Comparison of ENCODE assay signal across 36 mouse cellular contexts in genomic region chr7:19632720-19633119, GRCm38 (mm10). TPM values are rescaled to one million over a fixed set of nuclear protein-coding genes. Genes with fewer than 3 reads are reported as not detected.
DNase-seq lines count a peak whose midpoint lies in the region; ATAC-seq lines count a peak whose summit lies in the region.
"Had no signal": no experiment of that assay in that cellular context is flagged by ENCODE, and none has a peak within 500 bp of the region (broad histone marks: within the 10 kb centered on the region; RNA-seq: fewer than 3 reads in every experiment).

No protein-coding gene starts in this region.

- H3K4me3 ChIP-seq in megakaryocyte, embryonic 14.5 days (replicated peaks), result peak overlapping the region; percentile 25
- H3K4me3 ChIP-seq in liver, embryonic 15.5 days (replicated peaks), result no peak overlapping the region
- H3K4me3 ChIP-seq: heart, embryonic 15.5 days; intestine, embryonic 15.5 days; midbrain, embryonic 10.5 days; myocyte; neural tube, embryonic 12.5 days had no signal

- ATAC-seq in megakaryocyte, adult 5-6 weeks (ENCODE audit: poor library complexity, severe bottlenecking), result no peak
- ATAC-seq in liver, embryonic 15.5 days (ENCODE audit: insufficient read depth), result peak; percentile 61
- ATAC-seq: forebrain, embryonic 16.5 days; hindbrain, postnatal 0 days; intestine, embryonic 15.5 days had no signal

- peak overlapping the region; percentile 8; the same call in 1 of the 2 replicates for H3K9ac ChIP-seq in liver, embryonic 15.5 days
- H3K9ac ChIP-seq: heart, embryonic 15.5 days; intestine, embryonic 15.5 days; neural tube, embryonic 12.5 days had no signal

- peak overlapping the region; percentile 45 for H3K4me2 ChIP-seq in liver, embryonic 15.5 days
- H3K4me2 ChIP-seq: heart, embryonic 15.5 days; intestine, embryonic 15.5 days; neural tube, embryonic 12.5 days had no signal

- H3K36me3 ChIP-seq in megakaryocyte, embryonic 14.5 days (replicated peaks; ENCODE audit: low read length), result peaks cover 63% of the 10 kb centered on the region
- H3K36me3 ChIP-seq in liver, embryonic 15.5 days (replicated peaks), result peaks cover 60% of the 10 kb centered on the region

- no peaks in the 10 kb centered on the region for H3K27me3 ChIP-seq in megakaryocyte, embryonic 14.5 days (replicated peaks)
- no peaks in the 10 kb centered on the region for H3K27me3 ChIP-seq in liver, embryonic 15.5 days
- H3K27me3 ChIP-seq: heart, embryonic 15.5 days; intestine, embryonic 15.5 days; neural tube, embryonic 12.5 days had no signal

- DNase-seq in liver, result peak; percentile 55
- no peak for DNase-seq in T-cell, adult 2 months (ENCODE audit: low spot score)
- no peak for DNase-seq in thymus, postnatal 0 days (ENCODE audit: low spot score)
- no peak for DNase-seq in right cerebral cortex, adult 2 months (ENCODE audit: low spot score in 2 of 2)
- DNase-seq in retina, postnatal 1 day, result no peak
- DNase-seq: adrenal gland, adult 2 months; adrenal gland, postnatal 36 days; cerebellum, adult 8-10 months; cerebellum, postnatal 25 days; gastrocnemius, postnatal 10 days; kidney, adult 8-10 months; layer of hippocampus, adult 9-11 months; lung, postnatal 36 days had no signal

- peak overlapping the region; percentile 75 for H3K27ac ChIP-seq in liver, embryonic 15.5 days (replicated peaks)
- H3K27ac ChIP-seq: heart, embryonic 15.5 days; hindbrain, postnatal 0 days; intestine, embryonic 15.5 days; kidney, postnatal 0 days; midbrain, embryonic 10.5 days; neural tube, embryonic 12.5 days had no signal

- peaks cover 71% of the 10 kb centered on the region for H3K4me1 ChIP-seq in megakaryocyte, embryonic 14.5 days
- H3K4me1 ChIP-seq in liver, embryonic 15.5 days (replicated peaks), result peaks cover 52% of the 10 kb centered on the region
- H3K4me1 ChIP-seq: intestine, embryonic 15.5 days; neural tube, embryonic 12.5 days had no signal

- H3K9me3 ChIP-seq in megakaryocyte, embryonic 14.5 days, result no peaks in the 10 kb centered on the region
- H3K9me3 ChIP-seq in liver, embryonic 15.5 days (replicated peaks), result no peaks in the 10 kb centered on the region
- H3K9me3 ChIP-seq: G1E; heart, embryonic 15.5 days; intestine, embryonic 15.5 days; midbrain, embryonic 10.5 days; neural tube, embryonic 12.5 days had no signal

RNA-seq across cellular contexts. Expression of gene Relb, which starts 3.5 kb away (rescaled TPM):
- 14.8 and 22.5 TPM in 2 replicates for polyA plus RNA-seq in megakaryocyte, embryonic 14.5 days (2012; ENCODE audit: insufficient read depth, low replicate concordance)
- 8.3 and 8.6 TPM in 2 replicates for total RNA-seq in megakaryocyte, adult 5-6 weeks (2015)
- 9.3 and 10.3 TPM in 2 replicates for total RNA-seq in megakaryocyte, adult 5-6 weeks (2017)
- polyA plus RNA-seq in liver, embryonic 15.5 days (2015; fragmentation: Nextera tagmentation; extraction: Ambion mirVana), result 1.7 TPM in 2 replicates
- polyA plus RNA-seq in thymus, postnatal 0 days (2015; fragmentation: Nextera tagmentation; extraction: Ambion mirVana), result 37.2 and 38.0 TPM in 2 replicates

RNA-seq across cellular contexts. Expression of gene Clasrp, which starts 28.4 kb away (rescaled TPM):
- 109 and 265 TPM in 2 replicates for polyA plus RNA-seq in megakaryocyte, embryonic 14.5 days (2012; ENCODE audit: insufficient read depth, low replicate concordance)
- total RNA-seq in megakaryocyte, adult 5-6 weeks (2015), result 15.8 and 23.4 TPM in 2 replicates
- 28.8 and 32.6 TPM in 2 replicates for total RNA-seq in megakaryocyte, adult 5-6 weeks (2017)
- 12.2 and 13.4 TPM in 2 replicates for polyA plus RNA-seq in liver, embryonic 15.5 days (2015; fragmentation: Nextera tagmentation; extraction: Ambion mirVana)
- polyA plus RNA-seq in thymus, postnatal 0 days (2015; fragmentation: Nextera tagmentation; extraction: Ambion mirVana), result 35.2 and 41.3 TPM in 2 replicates

RNA-seq across cellular contexts. Expression of gene Clptm1, which starts 32.1 kb away (rescaled TPM):
- 153 and 336 TPM in 2 replicates for polyA plus RNA-seq in megakaryocyte, embryonic 14.5 days (2012; ENCODE audit: insufficient read depth, low replicate concordance)
- 56.6 and 62.8 TPM in 2 replicates for total RNA-seq in megakaryocyte, adult 5-6 weeks (2015)
- total RNA-seq in megakaryocyte, adult 5-6 weeks (2017), result 33.2 and 37.8 TPM in 2 replicates
- 48.3 and 48.8 TPM in 2 replicates for polyA plus RNA-seq in liver, embryonic 15.5 days (2015; fragmentation: Nextera tagmentation; extraction: Ambion mirVana)
- 57.5 and 66.6 TPM in 2 replicates for polyA plus RNA-seq in thymus, postnatal 0 days (2015; fragmentation: Nextera tagmentation; extraction: Ambion mirVana)

RNA-seq across cellular contexts. Expression of gene Apoc2, which starts 45.0 kb away (rescaled TPM):
- polyA plus RNA-seq in megakaryocyte, embryonic 14.5 days (2012; ENCODE audit: insufficient read depth, low replicate concordance), result 114 TPM in 1 of 2 replicates, not detected in the other
- 90.8 and 107 TPM in 2 replicates for total RNA-seq in megakaryocyte, adult 5-6 weeks (2015)
- total RNA-seq in megakaryocyte, adult 5-6 weeks (2017), result 79.2 and 97.6 TPM in 2 replicates
- 1,160 and 1,332 TPM in 2 replicates for polyA plus RNA-seq in liver, embryonic 15.5 days (2015; fragmentation: Nextera tagmentation; extraction: Ambion mirVana)
- polyA plus RNA-seq in thymus, postnatal 0 days (2015; fragmentation: Nextera tagmentation; extraction: Ambion mirVana), result 3.4 and 3.8 TPM in 2 replicates
- total RNA-seq: G1E; heart, postnatal 25 days; hindbrain, postnatal 0 days; left cerebral cortex, adult 18-20 months; left cerebral cortex, postnatal 14 days; midbrain, postnatal 0 days had no signal
- polyA plus RNA-seq: forebrain, embryonic 11.5 days; forebrain, embryonic 16.5 days; G1E; hindbrain, embryonic 11.5 days; myocyte had no signal

RNA-seq across cellular contexts. Expression of gene Gm44805, which starts 48.5 kb away (rescaled TPM):
- not detected in 2 replicates for polyA plus RNA-seq in megakaryocyte, embryonic 14.5 days (2012; ENCODE audit: insufficient read depth, low replicate concordance)
- total RNA-seq in megakaryocyte, adult 5-6 weeks (2015), result not detected in 2 replicates
- not detected in 2 replicates for total RNA-seq in megakaryocyte, adult 5-6 weeks (2017)
- polyA plus RNA-seq in liver, embryonic 15.5 days (2015; fragmentation: Nextera tagmentation; extraction: Ambion mirVana), result 22.2 and 29.1 TPM in 2 replicates
- 0.59 TPM in 1 of 2 replicates, not detected in the other for polyA plus RNA-seq in thymus, postnatal 0 days (2015; fragmentation: Nextera tagmentation; extraction: Ambion mirVana)
- total RNA-seq: G1E; gastrocnemius, postnatal 10 days; heart, postnatal 25 days; hindbrain, postnatal 0 days; left cerebral cortex, adult 18-20 months; left cerebral cortex, postnatal 14 days; midbrain, postnatal 0 days had no signal
- polyA plus RNA-seq: brain, embryonic 14.5 days; embryonic facial prominence, embryonic 11.5 days; forebrain, embryonic 11.5 days; forebrain, embryonic 16.5 days; G1E; gonadal fat pad, adult 2 months; hindbrain, embryonic 11.5 days; hindbrain, postnatal 0 days; limb, embryonic 11.5 days; lung, embryonic 16.5 days; midbrain, embryonic 10.5 days; midbrain, postnatal 0 days; myocyte; neural tube, embryonic 12.5 days had no signal
